In the genomic region with DNA sequence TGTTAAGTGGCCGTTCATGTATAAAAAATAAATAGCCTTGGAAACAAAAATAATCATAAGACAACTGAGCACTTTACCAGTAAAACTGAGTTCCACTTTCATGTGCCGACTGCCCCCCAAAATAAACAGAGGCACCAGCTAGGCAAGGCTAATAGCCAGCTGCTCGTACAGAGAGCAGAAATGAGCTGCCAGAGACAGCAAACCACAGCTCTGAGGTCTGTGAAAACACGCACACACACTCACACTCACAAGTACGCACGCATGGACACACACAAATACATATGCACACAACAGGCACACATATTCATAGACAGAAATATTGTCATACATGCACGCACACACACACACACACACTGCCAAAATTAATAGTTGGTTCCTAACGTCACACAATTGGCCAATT, we compare ENCODE assay signal across 8 mouse cellular contexts. TPM values are rescaled to one million over a fixed set of nuclear protein-coding genes. Genes with fewer than 3 reads are reported as not detected.
DNase-seq lines count a peak whose midpoint lies in the region; ATAC-seq and TF ChIP-seq lines count a peak whose summit lies in the region.

No protein-coding gene starts in this region.

- DNase-seq in kidney, adult 2 months: peak; percentile 31
- DNase-seq in kidney, postnatal 36 days: no peak
- DNase-seq in CD4-positive, CD25-positive, alpha-beta regulatory T cell, adult 2 months (ENCODE audit: low read depth, low spot score): peak; percentile 37
- DNase-seq in liver, embryonic 14.5 days (ENCODE audit: low read depth in 3 of 3, low spot score in 3 of 3): no peak
- no peak for DNase-seq in left cerebral cortex, adult 8-10 months (ENCODE audit: low spot score in 2 of 2)
- DNase-seq in retina, embryonic 14.5 days (ENCODE audit: low spot score): no peak
- DNase-seq in cerebellum, adult 9-11 months: no peak

- H3K9me3 ChIP-seq in forebrain, embryonic 16.5 days (ENCODE audit: control insufficient read depth, low read length): no peaks in the 10 kb centered on the region
- no peaks in the 10 kb centered on the region for H3K9me3 ChIP-seq in liver, embryonic 14.5 days (ENCODE audit: control insufficient read depth, low read length)

- peak overlapping the region; percentile 96; the same call in 1 of the 2 replicates for H3K27ac ChIP-seq in kidney, adult 2 months (ENCODE audit: insufficient read depth, low read depth, low read length)
- H3K27ac ChIP-seq in forebrain, embryonic 16.5 days (ENCODE audit: low read length): peak overlapping the region; percentile 53; the same call in 1 of the 2 replicates
- H3K27ac ChIP-seq in liver, embryonic 14.5 days: no peak overlapping the region

- no peak for TF ChIP-seq CTCF in kidney, adult 2 months (conservative IDR thresholded peaks at IDR 0.05; ENCODE audit: insufficient read depth, insufficient read length, low read depth, low read length)
- TF ChIP-seq CTCF in liver, embryonic 14.5 days (IDR thresholded peaks at IDR 0.05; ENCODE audit: low read depth): no peak

- no peak for TF ChIP-seq POLR2A in kidney, adult 2 months (IDR thresholded peaks at IDR 0.05; ENCODE audit: low read depth, low read length)

- H3K4me3 ChIP-seq in kidney, adult 2 months (ENCODE audit: insufficient read depth, low read depth, low read length): no peak overlapping the region
- H3K4me3 ChIP-seq in forebrain, embryonic 16.5 days (replicated peaks; ENCODE audit: low read length): no peak overlapping the region
- H3K4me3 ChIP-seq in liver, embryonic 14.5 days (ENCODE audit: insufficient read depth in 1 of 2, low read depth in 2 of 2, low read length in 2 of 2): no peak overlapping the region

- H3K9ac ChIP-seq in forebrain, embryonic 16.5 days (replicated peaks; ENCODE audit: low read depth, low read length): no peak overlapping the region
- H3K9ac ChIP-seq in liver, embryonic 14.5 days (replicated peaks): no peak overlapping the region

- 17% methylated on average over 8 of the region's 8 CpGs for WGBS in kidney, adult 2 months
- 40% methylated on average over 8 of the region's 8 CpGs for WGBS in forebrain, embryonic 16.5 days
- WGBS in liver, embryonic 14.5 days (ENCODE audit: insufficient replicate concordance): 17% methylated on average over 8 of the region's 8 CpGs

- peaks cover 43% of the 10 kb centered on the region for H3K4me1 ChIP-seq in kidney, adult 2 months (ENCODE audit: control insufficient read depth, insufficient read depth, low read length)
- peaks cover 23% of the 10 kb centered on the region for H3K4me1 ChIP-seq in forebrain, embryonic 16.5 days (replicated peaks; ENCODE audit: control insufficient read depth, insufficient read depth, low read length)
- H3K4me1 ChIP-seq in liver, embryonic 14.5 days (replicated peaks; ENCODE audit: control insufficient read depth in 2 of 2, insufficient read depth in 2 of 2, low read length in 1 of 2): peaks cover 21 to 56% of the 10 kb centered on the region in 2 experiments

- H3K4me2 ChIP-seq in forebrain, embryonic 16.5 days (ENCODE audit: low read length): no peak overlapping the region
- H3K4me2 ChIP-seq in liver, embryonic 14.5 days (ENCODE audit: low read depth): peak overlapping the region; percentile 44

- no peak for TF ChIP-seq EP300 in liver, embryonic 14.5 days (IDR thresholded peaks at IDR 0.05; ENCODE audit: low read depth)

- ATAC-seq in forebrain, embryonic 16.5 days: no peak
- ATAC-seq in liver, embryonic 14.5 days (ENCODE audit: insufficient read depth): no peak

- H3K27me3 ChIP-seq in kidney, adult 2 months (replicated peaks; ENCODE audit: control insufficient read depth, insufficient read depth, low read length): no peaks in the 10 kb centered on the region
- H3K27me3 ChIP-seq in forebrain, embryonic 16.5 days (replicated peaks; ENCODE audit: control insufficient read depth, insufficient read depth, low read length): no peaks in the 10 kb centered on the region
- no peaks in the 10 kb centered on the region for H3K27me3 ChIP-seq in liver, embryonic 14.5 days (ENCODE audit: control insufficient read depth, insufficient read depth, low read length)

- no peaks in the 10 kb centered on the region for H3K36me3 ChIP-seq in kidney, adult 2 months (ENCODE audit: control insufficient read depth, insufficient read depth, low read length)
- H3K36me3 ChIP-seq in forebrain, embryonic 16.5 days (ENCODE audit: control insufficient read depth, insufficient read depth): no peaks in the 10 kb centered on the region
- H3K36me3 ChIP-seq in liver, embryonic 14.5 days (replicated peaks; ENCODE audit: control insufficient read depth, insufficient read depth, low read depth): no peaks in the 10 kb centered on the region

RNA-seq across cellular contexts. Expression of a gene that starts 46.6 kb away (rescaled TPM):
- 31.1 and 35.3 TPM in 2 replicates for polyA plus RNA-seq in kidney, adult 2 months (2012; rRNA removed)
- 4.1 and 5.3 TPM in 2 replicates for polyA plus RNA-seq in forebrain, embryonic 16.5 days (2015; fragmentation: Nextera tagmentation; extraction: Ambion mirVana)
- 5.7 and 8.6 TPM in 2 replicates for polyA plus RNA-seq in liver, embryonic 14.5 days (2012; rRNA removed)
- 7.9 and 10.8 TPM in 2 replicates for polyA plus RNA-seq in liver, embryonic 14.5 days (2014; fragmentation: Nextera tagmentation; extraction: Ambion mirVana)
- 10 to 100 TPM; 43.2 to 52.0 (median 45.0) TPM for total RNA-seq in left cerebral cortex, adult 8-10 months (2022)

Comparison
In these comparisons a context has a peak if more than half of its experiments do, and no peak if none do; other contexts are left out.
1. DNase-seq: peak in kidney, adult 2 months (single experiment) and CD4-positive, CD25-positive, alpha-beta regulatory T cell, adult 2 months (single experiment); none in kidney, postnatal 36 days (0 of 2), liver, embryonic 14.5 days (0 of 3), left cerebral cortex, adult 8-10 months (0 of 2), retina, embryonic 14.5 days (single experiment) and cerebellum, adult 9-11 months (single experiment).